Mouse (Mus musculus) testis, adult 2 months (tissue): Measurements from ENCODE around the gene Katnal1. TPM values are rescaled to one million over a fixed set of nuclear protein-coding genes. Genes with fewer than 3 reads are reported as not detected.

ENCODE experiments used
- H3K27ac ChIP-seq: fragments of 200-500 bp; 2 replicates; pipeline ENCODE4 v1.5.1; 2012; ENCODE audit warnings: low read depth, low read length; ENCODE audit not compliant: control insufficient read depth, insufficient read depth
- H3K27me3 ChIP-seq: fragments of 200-500 bp; 2 replicates; pipeline ENCODE4 v1.6.1; 2012; ENCODE audit warnings: mild to moderate bottlenecking, low read length, moderate library complexity; ENCODE audit not compliant: control insufficient read depth, insufficient read depth
- H3K36me3 ChIP-seq: fragments of 200-500 bp; 2 replicates; pipeline ENCODE4 v1.6.1; 2012; ENCODE audit warnings: mild to moderate bottlenecking, low read length; ENCODE audit not compliant: control insufficient read depth, insufficient read depth
- H3K4me1 ChIP-seq: fragments of 200-500 bp; 2 replicates; pipeline ENCODE4 v1.6.1; 2012; ENCODE audit warnings: low read length; ENCODE audit not compliant: control insufficient read depth, insufficient read depth
- H3K4me3 ChIP-seq: fragments of 200-500 bp; 2 replicates; pipeline ENCODE4 v1.5.1; 2012; ENCODE audit warnings: low read depth, mild to moderate bottlenecking, low read length, moderate library complexity, mixed read lengths; ENCODE audit not compliant: control insufficient read depth
- CTCF ChIP-seq: fragments of 200-500 bp; IDR thresholded peaks from 2 replicates; pipeline ENCODE4 v1.5.1; 2012; ENCODE audit warnings: low read depth, mild to moderate bottlenecking, inconsistent platforms, low read length, moderate library complexity; ENCODE audit not compliant: control insufficient read depth, insufficient read depth, insufficient replicate concordance
- POLR2A ChIP-seq: fragments of 200-500 bp; IDR thresholded peaks from 2 replicates; pipeline ENCODE4 v1.6.1; 2012; ENCODE audit warnings: low read depth, mild to moderate bottlenecking, inconsistent platforms, low read length, moderate library complexity; ENCODE audit not compliant: control insufficient read depth
- polyA plus RNA-seq: library from polyadenylated mRNA; depleted of rRNA; stranded (reverse); fragments of >200 nt; gene quantifications from 2 replicates; pipeline ENCODE4 v1.2.3, GENCODE M21; 2012

Gene Katnal1
- polyA plus RNA-seq, 1 experiment, result 47.1 TPM

DNA sequence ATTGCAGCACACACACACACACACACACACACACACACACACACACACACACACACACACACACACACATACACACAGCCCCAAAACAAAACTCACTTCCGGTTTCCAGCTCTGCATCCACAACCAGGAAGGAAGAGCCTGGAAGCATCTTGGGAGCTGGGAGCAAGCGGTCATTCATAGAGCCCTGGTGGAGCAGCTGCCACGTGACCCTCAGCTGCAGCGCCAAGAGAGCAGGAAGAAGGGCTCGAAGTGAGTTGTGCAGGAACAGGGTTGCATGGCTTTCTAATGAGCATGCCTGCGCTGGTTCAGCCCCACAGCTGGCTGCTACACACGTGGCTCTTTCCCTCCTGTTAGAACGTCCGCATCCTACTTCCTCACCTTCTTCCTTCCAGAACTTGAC is 40.5 kb upstream of the Katnal1 start:
- Histone ChIP-seq H3K27ac (no peak overlapping the region), H3K36me3 (no peaks in the 10 kb centered on the region), H3K4me3 (no peak overlapping the region), H3K27me3 (no peaks in the 10 kb centered on the region), H3K4me1 (peaks cover 6% of the 10 kb centered on the region)
- no peak for TF ChIP-seq POLR2A
- TF ChIP-seq CTCF, result no peak

- TF ChIP-seq POLR2A (no peak), CTCF (no peak)
- H3K4me1 ChIP-seq, result peaks cover 6% of the 10 kb centered on the region
- H3K27me3 ChIP-seq, result no peaks in the 10 kb centered on the region
- no peak overlapping the region for H3K4me3 ChIP-seq
- no peaks in the 10 kb centered on the region for H3K36me3 ChIP-seq
- H3K27ac ChIP-seq, result no peak overlapping the region
These were observed 39.9 kb upstream of the Katnal1 start for GRCm38 (mm10) chr5:148968958-148969576.

DNA sequence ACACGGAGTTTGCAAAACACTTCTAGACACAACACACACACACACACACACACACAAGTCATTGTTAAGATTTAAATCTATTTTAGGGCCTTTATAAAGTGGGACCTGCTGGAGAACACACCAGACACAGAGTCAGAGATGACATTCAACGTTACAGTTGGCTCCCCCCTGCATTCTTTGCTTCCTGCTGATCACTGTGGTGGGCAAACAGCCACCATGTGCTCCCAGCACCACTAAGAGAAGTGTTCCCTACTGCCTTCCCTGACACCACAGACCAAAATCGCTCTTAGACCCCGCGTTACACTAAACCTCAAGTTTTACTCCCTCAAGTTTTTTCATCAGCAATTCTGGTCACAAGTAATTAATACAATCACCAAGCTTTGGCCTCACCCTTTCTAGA is 39.1 kb upstream of the Katnal1 start:
- H3K4me1 ChIP-seq, result peaks cover 6% of the 10 kb centered on the region
- H3K27ac ChIP-seq, result no peak overlapping the region
- TF ChIP-seq POLR2A (no peak), CTCF (no peak)
- no peaks in the 10 kb centered on the region for H3K27me3 ChIP-seq
- H3K36me3 ChIP-seq, result no peaks in the 10 kb centered on the region
- no peak overlapping the region for H3K4me3 ChIP-seq

GRCm38 (mm10) chr5:148966395-148966794 is 37.3 kb upstream of the Katnal1 start:
- TF ChIP-seq POLR2A (no peak), CTCF (no peak)
- Histone ChIP-seq H3K27ac (0 out of 2 replicates have a peak overlapping the region, but pooled peaks have one; percentile 57), H3K4me1 (peaks cover 6% of the 10 kb centered on the region), H3K27me3 (no peaks in the 10 kb centered on the region), H3K36me3 (no peaks in the 10 kb centered on the region), H3K4me3 (no peak overlapping the region)

DNA sequence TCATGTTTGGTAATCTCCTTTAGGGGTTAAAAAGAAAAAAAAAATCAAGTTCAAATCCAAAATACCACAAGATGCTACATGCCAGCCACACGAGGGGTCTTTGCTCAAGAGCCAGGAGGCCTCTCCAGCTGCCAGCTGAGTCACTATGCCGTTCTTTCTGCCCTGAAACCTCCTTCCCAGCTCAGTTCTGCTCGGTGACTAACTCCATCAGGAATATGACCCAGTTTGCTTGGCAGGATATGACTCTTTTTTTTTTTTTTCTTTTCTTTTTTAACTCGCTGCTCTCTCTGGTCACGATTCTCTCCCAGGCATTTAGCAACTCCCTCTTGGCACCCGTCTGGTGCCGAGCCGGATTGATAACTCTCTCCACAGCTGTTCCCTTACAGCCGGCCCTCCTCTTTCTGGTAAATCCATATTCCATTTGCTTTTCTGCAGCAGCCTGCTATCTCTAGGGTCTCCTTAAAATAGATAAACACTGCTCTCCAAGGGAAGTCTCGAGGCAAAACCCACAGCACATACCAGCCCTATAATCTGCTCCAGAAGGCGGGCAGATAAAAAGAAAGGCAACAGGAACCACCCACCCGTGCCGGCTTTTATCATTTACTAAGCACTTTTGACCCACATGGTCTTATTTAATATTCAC is 36.7 kb upstream of the Katnal1 start:
- Histone ChIP-seq H3K27ac (peak overlapping the region; percentile 38; the same call in 1 of the 2 replicates), H3K27me3 (no peaks in the 10 kb centered on the region), H3K36me3 (no peaks in the 10 kb centered on the region), H3K4me3 (no peak overlapping the region), H3K4me1 (peaks cover 6% of the 10 kb centered on the region)
- no peak for TF ChIP-seq POLR2A
- no peak for TF ChIP-seq CTCF

DNA sequence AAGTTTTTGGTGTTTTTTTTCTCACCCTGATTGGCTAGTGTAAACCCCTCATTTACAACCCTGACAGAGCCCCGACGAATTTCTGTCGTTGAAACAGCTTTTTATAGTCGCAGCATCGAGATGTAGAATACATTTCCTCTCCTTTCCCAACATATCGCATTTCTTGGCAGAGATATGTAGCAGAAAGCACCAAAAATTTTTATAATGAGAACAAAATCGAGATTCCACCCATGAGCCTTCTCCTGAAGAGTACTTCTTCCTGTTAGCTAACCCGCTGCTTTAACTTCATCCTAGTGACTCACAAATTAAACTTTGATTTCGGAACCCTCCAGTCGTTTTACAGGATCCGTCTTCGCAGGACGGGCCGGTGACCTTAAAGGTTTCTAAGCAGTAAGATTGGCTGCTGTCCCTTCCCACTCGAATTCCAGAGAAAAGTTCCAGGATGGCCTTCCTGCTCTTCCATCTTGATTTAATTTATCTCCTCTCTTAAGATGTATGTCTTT is 36.0 kb upstream of the Katnal1 start:
- H3K36me3 ChIP-seq, result no peaks in the 10 kb centered on the region
- H3K27ac ChIP-seq, result peak overlapping the region; percentile 38
- H3K4me3 ChIP-seq, result no peak overlapping the region
- no peak for TF ChIP-seq CTCF
- no peak for TF ChIP-seq POLR2A
- H3K27me3 ChIP-seq, result no peaks in the 10 kb centered on the region
- peaks cover 6% of the 10 kb centered on the region for H3K4me1 ChIP-seq

- no peak overlapping the region for H3K27ac ChIP-seq
- TF ChIP-seq CTCF (no peak), POLR2A (no peak)
- H3K4me1 ChIP-seq, result peaks cover 9% of the 10 kb centered on the region
- no peak overlapping the region for H3K4me3 ChIP-seq
- H3K27me3 ChIP-seq, result no peaks in the 10 kb centered on the region
- H3K36me3 ChIP-seq, result no peaks in the 10 kb centered on the region
These were observed 35.1 kb upstream of the Katnal1 start for GRCm38 (mm10) chr5:148964251-148964650.
